Mouse (Mus musculus) T-cell, adult 2 months (primary cell): ENCODE data around the gene Tyw3.

Source experiments
- DNase-seq: peaks from one replicate; pipeline ENCODE4 v3.0.0; 2022; ENCODE audit warnings: low spot score

The Tyw3 gene

GRCm38 (mm10) chr3:154562192-154562591 lies 34.7 kb downstream of the Tyw3 start:
- DNase-seq, result no peak

GRCm38 (mm10) chr3:154551035-154551411 lies 45.9 kb downstream of the Tyw3 start:
- no peak for DNase-seq

GRCm38 (mm10) chr3:154550326-154551034 lies 46.4 kb downstream of the Tyw3 start:
- no peak for DNase-seq

- no peak for DNase-seq
Measured at GRCm38 (mm10) chr3:154548868-154549301, 48.0 kb downstream of the Tyw3 start.

- no peak for DNase-seq
Measured at GRCm38 (mm10) chr3:154547549-154548426, 49.1 kb downstream of the Tyw3 start.

GRCm38 (mm10) chr3:154546234-154546633 lies 50.7 kb downstream of the Tyw3 start:
- DNase-seq, result no peak

GRCm38 (mm10) chr3:154540086-154540911 lies 56.6 kb downstream of the Tyw3 start:
- DNase-seq, result no peak

GRCm38 (mm10) chr3:154536134-154536533 lies 60.8 kb downstream of the Tyw3 start:
- no peak for DNase-seq

GRCm38 (mm10) chr3:154533246-154533645 lies 63.7 kb downstream of the Tyw3 start:
- DNase-seq, result no peak

- DNase-seq, result no peak
Measured at GRCm38 (mm10) chr3:154528973-154529372, 67.9 kb downstream of the Tyw3 start.

- no peak for DNase-seq
Measured at GRCm38 (mm10) chr3:154526610-154527009, 70.3 kb downstream of the Tyw3 start.
